Mouse (Mus musculus): ENCODE data around the gene Tmem178b. TPM values are rescaled to one million over a fixed set of nuclear protein-coding genes. Genes with fewer than 3 reads are reported as not detected.

The Tmem178b gene
- total RNA-seq, 1 experiment from 2014 or later = not detected

- no peak for ATAC-seq (replicated peaks in 1 of 2; ENCODE audit: insufficient read depth in 1 of 2, low FRiP score in 2 of 2, low TSS enrichment in 1 of 2, low read depth in 1 of 2, poor library complexity in 2 of 2, severe bottlenecking in 2 of 2)
Measured at GRCm38 (mm10) chr6:39915636-39916281, 42.7 kb downstream of the Tmem178b start.

- no peak for ATAC-seq (replicated peaks in 1 of 2; ENCODE audit: insufficient read depth in 1 of 2, low FRiP score in 2 of 2, low TSS enrichment in 1 of 2, low read depth in 1 of 2, poor library complexity in 2 of 2, severe bottlenecking in 2 of 2)
Measured at GRCm38 (mm10) chr6:39916514-39916913, 43.4 kb downstream of the Tmem178b start.

GRCm38 (mm10) chr6:39917242-39917641 is 44.2 kb downstream of the Tmem178b start:
- ATAC-seq (replicated peaks in 1 of 2; ENCODE audit: insufficient read depth in 1 of 2, low FRiP score in 2 of 2, low TSS enrichment in 1 of 2, low read depth in 1 of 2, poor library complexity in 2 of 2, severe bottlenecking in 2 of 2) = no peak

- no peak for ATAC-seq (replicated peaks in 1 of 2; ENCODE audit: insufficient read depth in 1 of 2, low FRiP score in 2 of 2, low TSS enrichment in 1 of 2, low read depth in 1 of 2, poor library complexity in 2 of 2, severe bottlenecking in 2 of 2)
Measured at GRCm38 (mm10) chr6:39917729-39918128, 44.7 kb downstream of the Tmem178b start.

GRCm38 (mm10) chr6:39919011-39919709 is 46.1 kb downstream of the Tmem178b start:
- no peak for ATAC-seq (replicated peaks in 1 of 2; ENCODE audit: insufficient read depth in 1 of 2, low FRiP score in 2 of 2, low TSS enrichment in 1 of 2, low read depth in 1 of 2, poor library complexity in 2 of 2, severe bottlenecking in 2 of 2)

- no peak for ATAC-seq (replicated peaks in 1 of 2; ENCODE audit: insufficient read depth in 1 of 2, low FRiP score in 2 of 2, low TSS enrichment in 1 of 2, low read depth in 1 of 2, poor library complexity in 2 of 2, severe bottlenecking in 2 of 2)
Measured at GRCm38 (mm10) chr6:39926442-39926841, 53.4 kb downstream of the Tmem178b start.

- no peak for ATAC-seq (replicated peaks in 1 of 2; ENCODE audit: insufficient read depth in 1 of 2, low FRiP score in 2 of 2, low TSS enrichment in 1 of 2, low read depth in 1 of 2, poor library complexity in 2 of 2, severe bottlenecking in 2 of 2)
Measured at GRCm38 (mm10) chr6:39936590-39936989, 63.5 kb downstream of the Tmem178b start.

- no peak for ATAC-seq (replicated peaks in 1 of 2; ENCODE audit: insufficient read depth in 1 of 2, low FRiP score in 2 of 2, low TSS enrichment in 1 of 2, low read depth in 1 of 2, poor library complexity in 2 of 2, severe bottlenecking in 2 of 2)
Measured at GRCm38 (mm10) chr6:39940920-39941319, 67.8 kb downstream of the Tmem178b start.

GRCm38 (mm10) chr6:39944854-39945253 is 71.8 kb downstream of the Tmem178b start:
- no peak for ATAC-seq (replicated peaks in 1 of 2; ENCODE audit: insufficient read depth in 1 of 2, low FRiP score in 2 of 2, low TSS enrichment in 1 of 2, low read depth in 1 of 2, poor library complexity in 2 of 2, severe bottlenecking in 2 of 2)

GRCm38 (mm10) chr6:39945670-39946440 is 72.8 kb downstream of the Tmem178b start:
- ATAC-seq (replicated peaks in 1 of 2; ENCODE audit: insufficient read depth in 1 of 2, low FRiP score in 2 of 2, low TSS enrichment in 1 of 2, low read depth in 1 of 2, poor library complexity in 2 of 2, severe bottlenecking in 2 of 2) = no peak

- ATAC-seq (replicated peaks in 1 of 2; ENCODE audit: insufficient read depth in 1 of 2, low FRiP score in 2 of 2, low TSS enrichment in 1 of 2, low read depth in 1 of 2, poor library complexity in 2 of 2, severe bottlenecking in 2 of 2) = no peak
Measured at GRCm38 (mm10) chr6:39946601-39947000, 73.5 kb downstream of the Tmem178b start.

- ATAC-seq (replicated peaks in 1 of 2; ENCODE audit: insufficient read depth in 1 of 2, low FRiP score in 2 of 2, low TSS enrichment in 1 of 2, low read depth in 1 of 2, poor library complexity in 2 of 2, severe bottlenecking in 2 of 2) = no peak
Measured at GRCm38 (mm10) chr6:39953951-39954350, 80.9 kb downstream of the Tmem178b start.

GRCm38 (mm10) chr6:39955211-39955610 is 82.1 kb downstream of the Tmem178b start:
- ATAC-seq (replicated peaks in 1 of 2; ENCODE audit: insufficient read depth in 1 of 2, low FRiP score in 2 of 2, low TSS enrichment in 1 of 2, low read depth in 1 of 2, poor library complexity in 2 of 2, severe bottlenecking in 2 of 2) = no peak

- ATAC-seq (replicated peaks in 1 of 2; ENCODE audit: insufficient read depth in 1 of 2, low FRiP score in 2 of 2, low TSS enrichment in 1 of 2, low read depth in 1 of 2, poor library complexity in 2 of 2, severe bottlenecking in 2 of 2) = no peak
Measured at GRCm38 (mm10) chr6:39964606-39965005, 91.5 kb downstream of the Tmem178b start.

GRCm38 (mm10) chr6:39970281-39970680 is 97.2 kb downstream of the Tmem178b start:
- no peak for ATAC-seq (replicated peaks in 1 of 2; ENCODE audit: insufficient read depth in 1 of 2, low FRiP score in 2 of 2, low TSS enrichment in 1 of 2, low read depth in 1 of 2, poor library complexity in 2 of 2, severe bottlenecking in 2 of 2)

GRCm38 (mm10) chr6:39978942-39979341 is 105.9 kb downstream of the Tmem178b start:
- ATAC-seq (replicated peaks in 1 of 2; ENCODE audit: insufficient read depth in 1 of 2, low FRiP score in 2 of 2, low TSS enrichment in 1 of 2, low read depth in 1 of 2, poor library complexity in 2 of 2, severe bottlenecking in 2 of 2) = no peak

- no peak for ATAC-seq (replicated peaks in 1 of 2; ENCODE audit: insufficient read depth in 1 of 2, low FRiP score in 2 of 2, low TSS enrichment in 1 of 2, low read depth in 1 of 2, poor library complexity in 2 of 2, severe bottlenecking in 2 of 2)
Measured at GRCm38 (mm10) chr6:39990772-39991171, 117.7 kb downstream of the Tmem178b start.

GRCm38 (mm10) chr6:39991922-39992321 is 118.9 kb downstream of the Tmem178b start:
- ATAC-seq (replicated peaks in 1 of 2; ENCODE audit: insufficient read depth in 1 of 2, low FRiP score in 2 of 2, low TSS enrichment in 1 of 2, low read depth in 1 of 2, poor library complexity in 2 of 2, severe bottlenecking in 2 of 2) = no peak
